Mouse (Mus musculus): ENCODE data around the gene Kif26b.

DNA sequence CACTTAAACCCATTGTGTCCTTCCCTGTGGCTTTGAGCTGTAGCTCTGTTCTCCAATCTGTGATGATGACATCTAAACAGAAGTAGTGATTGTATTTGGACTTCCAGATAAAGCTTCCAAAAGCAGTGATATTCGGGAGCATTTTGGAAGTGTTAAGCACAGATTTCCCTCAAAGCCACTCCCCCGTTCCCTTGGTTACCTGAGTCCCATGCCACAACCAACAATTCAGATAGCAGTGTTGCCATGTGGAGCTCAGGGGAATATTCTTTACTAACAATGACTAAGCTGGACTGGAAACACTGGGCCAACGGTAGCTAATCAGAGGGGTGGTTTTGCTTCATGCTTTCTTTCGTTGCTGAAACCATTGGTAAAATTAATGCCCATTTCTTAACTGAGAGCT is 300.5 kb downstream of the Kif26b start:
- TF ChIP-seq CTCF (IDR thresholded peaks at IDR 0.05; ENCODE audit: low read depth, low read length) (no peak), POLR2A (IDR thresholded peaks at IDR 0.05; ENCODE audit: borderline replicate concordance, low read depth, low read length) (no peak)
